Mouse (Mus musculus): Measurements from ENCODE around the gene Aagab.

Gene Aagab

DNA sequence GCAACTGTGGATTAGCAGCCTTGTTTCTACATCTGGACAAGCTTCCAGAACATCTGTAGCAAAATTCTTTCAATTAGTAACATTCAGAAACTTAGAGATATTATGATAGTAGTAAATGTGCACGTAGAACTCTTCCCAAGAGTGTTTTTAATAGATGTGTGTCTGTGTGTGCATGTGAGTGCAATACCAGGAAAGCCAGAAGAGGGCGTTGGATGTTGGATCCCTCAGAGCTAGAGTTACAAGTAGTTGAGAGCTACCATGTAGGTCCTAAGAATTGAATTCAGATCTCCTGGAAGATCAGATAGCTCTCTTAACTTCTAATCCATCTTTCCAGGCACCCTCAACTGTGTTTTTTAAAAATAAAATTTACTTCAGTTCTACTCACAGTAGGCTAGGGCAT is 4.1 kb downstream of the Aagab start:
- DNase-seq (ENCODE audit: extremely low spot score), result no peak

DNA sequence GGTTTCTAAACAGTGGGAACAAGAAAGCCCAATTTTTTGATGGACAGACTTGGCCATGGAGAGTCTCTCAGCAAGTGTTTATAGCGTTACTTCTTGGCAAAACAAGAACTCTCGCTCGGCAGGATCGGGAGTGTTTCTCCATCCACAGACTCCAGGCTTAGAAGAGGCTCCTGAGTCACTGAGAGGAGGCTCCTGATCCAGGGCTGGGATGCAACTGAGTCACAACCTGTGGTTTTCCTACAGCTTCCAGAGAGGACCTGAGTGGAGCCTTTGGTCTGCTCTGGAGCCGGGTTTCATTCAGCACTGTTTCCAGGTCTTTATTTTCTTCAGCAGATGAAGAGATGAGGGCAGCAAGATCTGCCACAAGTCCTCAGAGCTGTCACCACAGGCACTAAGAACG is 5.5 kb downstream of the Aagab start:
- no peak for DNase-seq (ENCODE audit: extremely low spot score)

DNA sequence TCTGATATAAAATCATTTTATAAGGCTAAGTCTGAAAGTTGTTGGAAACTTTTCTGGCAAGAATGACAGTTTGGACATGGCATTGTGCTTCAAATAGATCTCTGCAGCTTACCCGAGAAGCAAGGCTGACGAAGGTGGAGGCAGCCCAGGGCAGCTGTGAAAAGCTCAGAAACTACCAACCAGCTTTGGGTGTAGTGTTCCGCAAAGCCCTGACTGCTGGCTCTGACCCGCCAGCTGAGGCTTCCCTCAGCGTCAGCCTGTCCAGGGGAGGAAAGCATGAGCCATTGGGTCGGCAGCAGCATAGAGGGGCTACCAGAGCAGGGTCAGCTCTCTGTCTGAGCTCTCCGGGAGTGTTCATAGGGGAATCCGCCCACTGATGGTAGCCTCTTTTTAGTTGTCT is 6.8 kb downstream of the Aagab start:
- DNase-seq (ENCODE audit: extremely low spot score), result no peak

DNA sequence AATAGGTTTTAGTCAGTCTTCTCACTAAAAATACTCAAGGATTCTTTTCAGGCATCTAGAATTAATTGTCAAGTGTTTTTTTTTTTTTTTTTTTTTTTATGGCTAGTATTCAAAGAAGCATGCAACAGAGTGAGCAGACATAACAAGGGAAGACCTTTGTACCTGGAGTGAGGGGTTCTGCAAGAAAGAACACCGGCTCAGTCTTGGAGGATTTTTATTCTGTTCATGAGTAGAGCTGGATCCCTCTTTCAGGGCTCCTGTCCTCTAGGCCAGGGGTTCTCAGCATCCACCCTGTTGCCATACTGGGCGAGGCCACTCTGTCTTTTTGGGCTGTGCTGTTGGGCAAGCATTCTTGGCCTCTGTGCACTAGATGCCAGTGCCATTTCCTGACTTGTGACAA is 7.3 kb downstream of the Aagab start:
- DNase-seq (ENCODE audit: extremely low spot score), result no peak

DNA sequence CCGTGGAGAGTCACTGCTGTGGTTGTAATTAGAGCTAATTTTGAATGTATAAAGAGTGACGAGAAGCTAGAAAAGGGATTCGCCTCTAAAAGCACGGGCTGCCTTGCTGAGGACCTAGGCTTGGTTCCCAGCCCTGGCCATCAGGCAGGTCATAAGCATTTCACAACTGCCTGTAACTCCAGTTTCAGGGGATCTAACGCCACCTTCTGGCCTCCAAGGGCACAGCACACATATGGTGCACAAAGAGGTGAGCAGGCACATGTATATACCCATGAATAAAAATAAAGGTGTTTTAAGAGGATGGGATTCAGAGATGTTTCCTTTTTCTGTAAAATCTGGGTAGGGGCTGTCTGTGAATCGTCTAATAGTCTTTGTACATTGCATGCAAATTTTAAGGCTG is 7.8 kb downstream of the Aagab start:
- no peak for DNase-seq (ENCODE audit: extremely low spot score)

DNA sequence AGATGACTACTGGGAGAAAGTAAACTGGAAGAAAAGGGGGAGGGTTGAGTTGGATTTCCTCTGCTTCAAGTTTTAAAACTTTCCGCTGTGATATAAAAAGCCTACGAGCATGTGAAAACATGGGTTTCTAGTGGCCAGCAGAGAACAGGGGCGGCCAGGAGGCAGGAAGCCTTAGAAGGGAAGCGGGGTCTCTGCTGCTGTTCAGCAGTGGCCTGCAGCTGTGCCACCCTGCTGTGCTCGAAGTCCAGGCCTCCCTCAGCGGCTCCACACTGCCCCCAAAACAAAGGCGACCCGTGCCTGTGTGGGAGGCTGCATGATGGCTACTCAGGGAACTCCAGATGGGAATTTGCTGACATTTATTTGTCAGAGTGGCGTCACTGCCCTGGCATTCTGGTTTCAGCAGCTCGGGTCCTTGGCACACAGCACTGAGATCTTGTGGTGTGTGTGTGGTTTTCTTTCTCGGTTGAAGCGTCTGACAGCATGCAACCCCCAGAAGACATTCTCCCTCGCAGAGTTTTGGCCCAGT is 8.4 kb downstream of the Aagab start:
- DNase-seq (ENCODE audit: extremely low spot score), result peak; percentile 36

DNA sequence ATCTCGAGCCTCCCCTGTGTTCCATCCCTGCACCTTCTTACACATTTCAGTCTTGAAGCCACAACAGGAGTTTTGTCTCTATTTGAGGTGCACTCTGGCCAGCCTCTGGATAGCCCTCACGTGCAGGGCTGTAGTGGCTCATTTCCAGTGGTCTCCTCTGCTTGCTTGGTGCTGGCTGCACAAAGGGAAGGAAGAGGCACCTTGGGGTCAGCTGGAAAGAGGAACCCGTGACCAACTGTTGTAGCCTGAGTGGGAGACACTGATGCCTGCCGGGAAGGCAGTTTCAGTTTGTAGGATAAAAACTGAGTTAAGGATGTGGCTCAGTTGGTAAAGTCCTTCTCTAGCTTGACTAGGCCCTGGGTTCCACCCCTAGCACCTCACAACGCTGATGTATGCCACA is 9.5 kb downstream of the Aagab start:
- DNase-seq (ENCODE audit: extremely low spot score), result no peak

DNA sequence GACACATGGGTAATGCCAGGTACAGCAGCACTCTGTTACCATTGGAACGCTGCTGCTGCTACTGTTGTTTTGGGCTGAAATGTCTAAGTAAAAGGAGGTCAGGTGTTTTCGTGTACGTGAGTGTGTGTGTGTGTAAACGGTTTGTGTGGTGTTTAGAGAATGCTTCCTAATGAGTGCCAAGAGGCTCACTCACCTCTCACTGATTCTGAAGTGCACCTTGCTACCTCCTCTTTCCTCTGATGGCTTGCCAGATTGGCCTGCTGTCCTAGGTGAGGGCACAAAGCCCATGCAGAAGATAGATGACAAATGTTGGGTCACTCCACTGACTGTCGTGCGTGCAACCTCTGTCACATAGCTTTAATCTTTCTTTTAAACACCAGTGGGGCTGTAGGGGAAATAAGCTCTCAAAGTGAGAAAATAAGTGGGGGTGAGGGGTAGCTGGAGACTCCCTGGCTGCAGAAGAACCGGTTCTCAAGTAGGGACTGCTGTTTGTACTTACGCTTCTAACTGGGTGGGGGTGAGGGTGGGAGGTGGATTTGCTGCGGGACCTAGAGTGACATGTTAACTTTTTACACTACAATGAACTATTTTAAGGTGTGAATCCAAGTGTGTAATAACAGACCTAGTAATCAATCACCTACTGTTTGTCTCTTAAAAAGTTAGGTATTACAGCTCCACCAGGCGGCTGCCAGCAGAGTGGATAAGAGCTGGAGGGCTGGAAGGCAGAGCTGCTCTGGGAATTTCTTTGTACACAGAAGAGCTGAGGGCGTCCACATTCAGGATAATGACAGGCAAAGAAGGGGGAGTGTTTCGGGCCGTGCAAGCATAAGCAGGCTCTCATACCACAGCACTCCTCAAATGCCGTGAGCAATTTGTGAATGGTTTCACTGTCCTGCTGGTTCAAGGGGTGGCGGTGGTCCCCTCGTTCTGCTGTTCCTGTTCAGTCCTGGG is 10.4 kb downstream of the Aagab start:
- DNase-seq (ENCODE audit: extremely low spot score), result peak; percentile 33

DNA sequence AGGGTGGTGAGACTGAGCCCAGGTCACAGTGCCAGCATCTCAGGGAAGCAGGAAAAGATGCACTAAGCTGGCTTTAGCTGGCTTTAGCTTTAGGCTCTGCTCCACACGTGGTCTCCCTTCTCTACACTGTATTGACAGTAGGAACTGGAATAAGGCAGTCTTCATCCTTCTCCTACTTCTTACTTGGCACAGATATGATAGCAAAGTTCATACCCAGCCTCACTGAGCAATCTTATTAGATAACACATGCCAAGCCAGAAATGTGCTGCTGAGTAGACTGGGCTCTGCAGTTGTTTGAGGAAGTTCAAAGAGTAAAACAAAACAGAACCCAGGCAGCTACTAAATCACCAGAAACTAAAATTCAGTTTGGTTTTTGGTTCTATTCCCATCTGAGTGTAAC is 11.1 kb downstream of the Aagab start:
- DNase-seq (ENCODE audit: extremely low spot score), result no peak

DNA sequence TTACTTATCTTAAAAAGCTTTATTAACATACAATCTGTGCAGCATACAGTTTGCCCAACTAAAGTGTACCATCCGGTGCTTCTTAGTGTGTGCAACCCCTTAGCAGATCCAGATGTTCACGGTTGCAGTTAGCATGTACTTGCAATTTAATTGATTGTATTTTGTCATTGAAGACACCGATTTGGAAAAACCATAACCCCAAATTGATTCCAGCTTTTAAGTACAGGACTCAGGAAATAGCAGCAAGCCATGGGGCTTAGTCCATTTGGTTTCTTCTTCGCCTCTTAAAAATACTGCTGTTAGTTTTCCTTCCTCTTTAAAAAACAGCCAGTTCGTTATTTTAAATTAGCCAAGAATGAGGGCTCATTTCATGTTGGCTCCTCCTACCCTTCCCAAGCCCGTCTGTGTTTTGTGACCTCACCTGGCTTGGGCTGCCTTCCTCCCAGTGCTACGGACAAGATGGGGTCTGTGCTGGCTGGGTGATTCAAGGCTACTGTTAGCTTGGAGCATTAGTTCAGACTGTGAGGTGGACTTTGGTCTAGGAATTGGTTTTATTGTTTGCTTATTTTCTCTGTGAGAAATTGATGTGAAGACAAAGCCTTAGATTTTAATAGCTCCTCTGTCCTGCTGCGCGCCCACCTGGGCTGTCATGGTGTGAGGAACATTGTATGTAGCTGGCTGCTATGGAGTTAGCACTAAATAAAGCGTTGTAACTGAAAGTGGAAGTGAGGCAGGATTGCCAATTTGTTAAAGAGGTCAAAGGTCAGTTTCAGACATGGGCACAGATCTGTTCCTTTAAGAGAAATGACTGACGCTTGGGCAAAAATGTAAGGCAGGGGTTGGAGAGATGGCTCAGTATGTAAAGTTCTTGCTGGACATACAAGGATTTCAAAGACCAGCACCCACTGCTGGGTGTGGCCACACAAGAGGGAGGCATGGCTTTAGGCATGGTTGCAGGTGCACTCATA is 11.8 kb downstream of the Aagab start:
- no peak for DNase-seq (ENCODE audit: extremely low spot score)

DNA sequence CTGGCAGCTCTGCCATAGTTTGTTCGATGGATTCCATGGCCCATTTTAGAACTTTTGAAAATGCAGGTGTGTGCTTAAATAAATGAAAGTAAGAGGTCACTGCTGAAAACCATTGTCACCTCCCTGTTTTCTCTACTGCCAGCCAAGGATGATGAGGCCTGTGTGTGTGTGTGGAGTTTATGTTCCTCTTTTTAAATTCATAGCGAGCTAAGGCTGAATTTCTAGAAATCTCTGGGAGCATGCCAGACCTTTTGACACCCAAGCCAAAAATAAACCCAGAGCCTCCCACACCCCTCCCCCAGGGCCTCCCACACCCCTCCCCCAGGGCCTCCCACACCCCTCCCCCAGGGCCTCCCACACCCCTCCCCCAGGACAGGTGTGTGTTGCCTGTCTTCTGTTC is 15.5 kb downstream of the Aagab start:
- no peak for DNase-seq (ENCODE audit: extremely low spot score)

DNA sequence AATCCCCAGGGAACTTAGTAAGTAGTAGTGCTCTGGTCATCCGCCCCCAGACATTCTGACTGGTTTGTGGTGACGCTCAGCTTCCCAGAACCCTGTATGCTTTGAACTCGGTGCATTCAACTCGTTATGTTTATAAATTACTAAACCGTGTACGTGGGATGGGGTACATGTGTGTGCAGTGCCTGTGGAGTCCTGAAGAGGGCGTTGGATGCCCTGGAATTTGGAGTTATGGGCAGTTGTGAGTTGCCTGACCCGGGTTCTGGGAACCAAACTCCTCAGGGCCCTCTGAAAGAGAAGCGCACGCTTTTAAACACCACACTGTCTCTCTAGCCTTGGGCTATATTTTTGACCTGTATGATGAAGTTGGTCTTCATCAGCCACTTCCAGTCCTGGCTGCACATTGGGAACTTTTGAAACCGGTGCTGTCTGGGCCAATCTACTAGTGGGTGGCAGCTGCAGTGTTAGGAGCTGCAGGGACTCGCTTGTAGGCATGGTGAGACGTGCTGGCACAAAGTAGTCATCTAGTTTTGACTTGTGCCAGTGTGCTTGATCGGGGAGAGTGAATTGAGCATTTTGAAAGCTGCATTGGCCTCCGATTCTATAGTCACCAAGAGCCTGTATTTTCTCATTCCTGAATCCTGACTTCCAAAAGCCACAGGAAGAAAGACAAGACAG is 21.6 kb downstream of the Aagab start:
- DNase-seq (ENCODE audit: extremely low spot score), result no peak

DNA sequence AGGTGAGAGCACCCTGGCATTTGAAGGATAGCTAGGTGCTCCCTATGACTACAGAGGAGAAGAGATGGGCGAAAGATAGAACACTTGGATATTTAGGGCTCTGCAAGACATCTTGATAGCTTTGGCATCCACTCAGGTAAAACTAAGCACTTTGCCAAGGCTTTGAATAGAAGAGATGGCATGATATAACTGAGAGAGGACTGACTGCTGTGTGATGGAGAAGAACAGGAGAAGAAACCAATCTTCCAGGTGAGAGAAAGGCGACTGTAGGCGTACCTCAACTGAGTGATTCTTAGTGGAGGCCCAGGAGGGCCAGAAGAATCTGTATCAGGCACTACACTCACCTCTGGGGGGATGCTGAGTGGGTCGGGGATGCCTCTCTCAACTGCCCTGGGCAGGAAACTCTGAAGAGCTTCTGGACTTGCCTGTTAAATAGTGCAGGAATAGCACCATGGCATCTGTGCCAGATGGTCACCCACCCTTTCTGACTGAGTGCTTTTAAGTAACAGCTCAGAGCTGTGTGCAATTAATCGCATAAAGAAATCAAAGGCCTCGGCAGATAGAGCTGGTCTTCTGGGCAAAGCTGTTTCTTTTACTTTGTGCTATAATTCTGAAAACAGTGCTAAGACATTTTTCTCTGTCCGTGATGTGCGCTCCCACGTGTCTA is 22.8 kb downstream of the Aagab start:
- DNase-seq (ENCODE audit: extremely low spot score), result no peak

DNA sequence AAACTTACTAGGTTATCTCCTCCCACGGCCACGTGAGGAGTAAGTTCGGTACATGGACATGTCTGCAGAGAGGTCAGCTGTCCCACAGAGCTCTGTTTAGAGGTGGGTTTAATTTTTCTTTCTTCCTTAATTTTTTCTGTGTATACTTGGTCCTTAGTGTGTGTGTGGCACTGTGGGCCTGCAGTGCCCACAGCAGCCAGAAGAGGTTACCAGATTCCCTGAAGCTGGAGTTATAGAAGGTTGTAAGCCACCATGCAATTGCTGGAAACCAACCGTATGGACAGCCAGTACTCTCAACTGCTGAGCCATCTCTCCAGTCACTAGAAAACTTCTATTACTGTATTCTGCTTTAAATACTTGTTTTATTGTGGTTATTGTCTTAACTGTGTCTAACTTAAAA is 29.6 kb downstream of the Aagab start:
- DNase-seq (ENCODE audit: extremely low spot score), result no peak

DNA sequence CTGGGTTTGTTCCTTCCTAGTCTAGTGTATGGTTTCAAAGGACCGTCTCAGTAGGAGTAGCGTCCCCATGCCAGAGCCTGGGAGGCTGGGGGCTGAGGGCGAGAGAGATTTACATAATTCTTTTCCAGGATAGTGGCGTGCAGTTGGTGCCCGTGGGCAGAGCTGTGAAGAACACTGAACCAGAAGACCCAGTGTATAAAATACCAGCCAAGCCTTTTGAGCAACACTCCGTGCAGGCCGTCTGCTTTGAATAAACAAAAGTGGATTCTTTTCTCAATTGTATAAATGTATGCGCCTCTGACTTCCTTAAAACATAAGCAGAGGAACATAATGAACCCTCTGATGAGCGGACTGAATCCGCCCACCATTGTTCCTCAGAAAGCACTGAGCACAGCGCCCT is 30.5 kb downstream of the Aagab start:
- DNase-seq (ENCODE audit: extremely low spot score), result no peak

DNA sequence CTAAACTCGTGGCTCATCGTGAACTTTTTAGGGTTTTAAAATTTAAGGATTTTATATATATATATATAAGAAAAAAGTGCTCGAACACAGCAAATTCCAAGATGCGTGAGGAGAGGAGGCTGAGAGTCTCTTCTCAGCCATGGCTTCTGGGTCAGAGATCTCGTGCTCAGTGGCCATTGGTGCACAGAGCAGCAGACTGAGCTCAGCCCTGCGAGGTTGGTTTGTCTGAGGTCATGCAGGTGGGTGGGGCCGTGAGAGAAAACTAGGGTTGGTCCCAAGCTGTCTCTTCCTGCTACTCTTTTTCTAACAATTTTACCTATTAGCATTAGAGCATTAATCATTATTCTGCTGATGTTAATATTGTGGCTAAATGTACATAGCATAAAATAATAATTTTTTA is 30.9 kb downstream of the Aagab start:
- DNase-seq (ENCODE audit: extremely low spot score), result no peak

DNA sequence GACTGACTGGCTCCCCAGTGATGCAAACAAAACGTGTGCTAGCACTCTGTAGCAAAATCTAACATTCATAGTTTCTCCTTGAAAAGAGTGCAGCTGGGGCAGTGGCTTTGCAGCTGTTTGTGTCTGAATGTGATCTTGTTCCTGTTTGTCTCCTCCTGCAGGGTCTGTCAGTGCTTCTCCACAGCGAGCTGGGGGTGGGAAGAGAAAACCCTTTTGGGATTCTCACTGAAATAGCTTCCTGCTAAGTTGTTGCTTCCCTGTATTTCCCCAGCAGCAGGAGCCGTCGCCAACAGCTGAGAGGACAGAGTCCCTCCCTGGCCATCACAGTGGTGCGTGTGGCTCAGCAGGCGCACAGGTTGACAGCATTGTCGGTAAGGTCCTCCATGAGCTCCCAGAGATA is 33.7 kb downstream of the Aagab start:
- DNase-seq (ENCODE audit: extremely low spot score), result no peak

DNA sequence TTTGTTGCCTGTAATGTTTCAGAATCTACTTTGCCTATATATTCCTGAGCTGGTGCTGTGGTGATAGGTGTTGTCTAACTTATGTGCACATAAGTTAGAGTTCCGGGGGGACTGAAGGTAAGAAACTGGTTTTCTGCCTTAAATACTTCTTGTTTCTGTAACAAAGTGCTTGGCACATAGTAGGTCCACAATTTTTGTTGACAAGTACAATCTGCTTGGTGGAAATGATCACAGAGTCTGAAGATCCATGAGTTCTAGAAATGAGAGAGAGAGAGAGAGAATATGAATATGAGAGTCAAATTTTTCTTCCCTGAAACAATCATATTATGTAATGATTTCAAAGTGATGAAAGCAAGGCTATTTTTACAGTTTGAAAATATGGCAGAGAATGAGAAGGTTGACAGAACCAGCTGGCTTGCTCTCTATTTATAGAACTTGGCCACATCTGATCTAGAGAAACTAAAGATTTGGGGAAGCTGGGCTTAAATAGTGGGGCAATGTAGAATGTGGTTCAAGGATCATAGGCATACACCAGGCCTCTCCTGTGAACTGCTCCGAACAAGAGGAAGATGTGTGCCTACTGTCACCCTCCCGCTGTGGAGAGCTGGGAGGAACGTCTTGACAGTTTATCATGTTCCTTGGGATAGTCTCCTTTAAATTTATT is 39.7 kb downstream of the Aagab start:
- DNase-seq (ENCODE audit: extremely low spot score), result no peak

DNA sequence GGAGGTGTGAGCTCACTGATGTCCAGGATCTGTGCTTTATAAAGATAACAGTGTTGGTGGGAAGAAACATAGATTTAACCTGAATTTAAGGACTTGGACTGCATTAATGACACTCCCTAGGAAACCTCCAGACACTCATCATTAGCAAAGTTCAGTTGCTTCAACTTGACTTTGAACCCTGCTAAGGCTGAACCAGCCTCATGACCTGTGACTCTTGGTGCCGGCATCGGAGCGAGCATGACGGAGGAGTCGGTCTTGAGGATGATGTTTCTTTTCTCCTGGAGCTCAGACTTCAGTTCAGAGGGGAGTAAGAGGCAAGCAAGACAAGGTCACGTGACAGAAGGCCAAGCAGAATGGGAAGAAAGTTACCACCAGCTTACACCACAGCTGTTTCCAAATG is 41.6 kb downstream of the Aagab start:
- no peak for DNase-seq (ENCODE audit: extremely low spot score)

DNA sequence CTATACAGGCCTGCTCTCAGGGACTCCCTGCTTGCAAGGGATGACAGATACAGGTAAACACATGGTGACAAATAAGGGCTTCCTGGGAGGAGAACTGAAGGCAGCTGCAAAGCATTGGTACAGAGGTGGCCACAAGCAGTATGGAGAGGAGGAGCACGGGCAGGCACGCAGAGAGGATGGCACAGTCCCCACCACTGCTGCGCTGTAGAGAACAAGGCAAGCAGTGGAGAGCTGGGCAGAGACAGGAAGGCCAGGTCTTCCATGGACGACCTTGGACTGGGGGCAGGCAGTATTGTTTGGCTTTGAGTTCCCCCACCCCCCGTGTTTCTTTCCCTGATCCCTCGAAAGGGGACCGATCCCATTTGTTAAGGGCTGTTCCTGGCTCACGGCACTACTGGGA is 42.6 kb downstream of the Aagab start:
- DNase-seq (ENCODE audit: extremely low spot score), result no peak
